8 mouse cellular contexts compared by ENCODE assay signal in the genomic region with DNA sequence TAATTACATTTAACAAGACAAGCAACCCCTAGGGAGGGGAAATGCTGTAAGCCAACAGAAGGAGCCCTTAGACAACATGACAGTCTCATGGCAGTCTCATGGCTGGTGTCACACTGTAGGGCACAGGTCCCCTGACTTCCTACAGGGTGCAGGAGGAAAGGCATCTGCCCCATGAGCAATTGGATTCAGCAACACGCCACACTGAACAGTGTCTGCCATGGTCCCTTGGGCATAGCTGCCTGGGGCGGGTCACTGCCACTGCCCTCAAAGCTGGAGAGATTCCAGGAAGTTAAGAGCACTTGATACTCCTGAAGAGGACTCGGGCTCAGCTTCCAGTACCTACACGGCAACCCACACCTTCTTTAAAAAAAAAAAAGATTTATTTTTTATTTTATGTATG. TPM values are rescaled to one million over a fixed set of nuclear protein-coding genes. Genes with fewer than 3 reads are reported as not detected.
DNase-seq lines count a peak whose midpoint lies in the region; ATAC-seq lines count a peak whose summit lies in the region.

No protein-coding gene starts in this region.

- ATAC-seq in megakaryocyte, adult 5-6 weeks (ENCODE audit: poor library complexity, severe bottlenecking) = no peak
- ATAC-seq in hindbrain, embryonic 12.5 days (ENCODE audit: low FRiP score) = no peak
- no peak for ATAC-seq in liver, embryonic 15.5 days (ENCODE audit: insufficient read depth)
- no peak for ATAC-seq in neural tube, embryonic 15.5 days (ENCODE audit: low FRiP score)

- H3K27me3 ChIP-seq in megakaryocyte, embryonic 14.5 days (replicated peaks) = no peaks in the 10 kb centered on the region
- no peaks in the 10 kb centered on the region for H3K27me3 ChIP-seq in hindbrain, embryonic 12.5 days
- no peaks in the 10 kb centered on the region for H3K27me3 ChIP-seq in liver, embryonic 15.5 days
- H3K27me3 ChIP-seq in neural tube, embryonic 15.5 days (replicated peaks) = no peaks in the 10 kb centered on the region

- no peak for DNase-seq in left cerebral cortex, postnatal 14 days (ENCODE audit: low spot score in 2 of 2)
- no peak for DNase-seq in right cerebral cortex, postnatal 14 days
- no peak for DNase-seq in gastrocnemius, postnatal 14 days

- intact Hi-C loops in left cerebral cortex, postnatal 14 days (cut with DNase I) = no loop called here
- intact Hi-C loops in gastrocnemius, postnatal 14 days (cut with DNase I; ENCODE audit: low total_unique reads) = no loop called here

- H3K4me1 ChIP-seq in megakaryocyte, embryonic 14.5 days = peaks cover 73% of the 10 kb centered on the region
- peaks cover 29% of the 10 kb centered on the region for H3K4me1 ChIP-seq in hindbrain, embryonic 12.5 days
- H3K4me1 ChIP-seq in liver, embryonic 15.5 days (replicated peaks) = peaks cover 75% of the 10 kb centered on the region
- H3K4me1 ChIP-seq in neural tube, embryonic 15.5 days = peaks cover 46% of the 10 kb centered on the region

- H3K9me3 ChIP-seq in megakaryocyte, embryonic 14.5 days = no peaks in the 10 kb centered on the region
- no peaks in the 10 kb centered on the region for H3K9me3 ChIP-seq in hindbrain, embryonic 12.5 days (replicated peaks)
- H3K9me3 ChIP-seq in liver, embryonic 15.5 days (replicated peaks) = no peaks in the 10 kb centered on the region
- no peaks in the 10 kb centered on the region for H3K9me3 ChIP-seq in neural tube, embryonic 15.5 days (replicated peaks)

- no peak overlapping the region for H3K4me2 ChIP-seq in hindbrain, embryonic 12.5 days (replicated peaks)
- peak overlapping the region; percentile 87 for H3K4me2 ChIP-seq in liver, embryonic 15.5 days
- peak overlapping the region; percentile 15; the same call in 1 of the 2 replicates for H3K4me2 ChIP-seq in neural tube, embryonic 15.5 days

- H3K27ac ChIP-seq in hindbrain, embryonic 12.5 days = peak overlapping the region; percentile 93
- H3K27ac ChIP-seq in liver, embryonic 15.5 days (replicated peaks) = 0 out of 2 replicates have a peak overlapping the region, but pooled peaks have one; percentile 24
- peak overlapping the region; percentile 94 for H3K27ac ChIP-seq in neural tube, embryonic 15.5 days (replicated peaks)

- H3K9ac ChIP-seq in hindbrain, embryonic 12.5 days = no peak overlapping the region
- no peak overlapping the region for H3K9ac ChIP-seq in liver, embryonic 15.5 days
- no peak overlapping the region for H3K9ac ChIP-seq in neural tube, embryonic 15.5 days (replicated peaks)

- H3K4me3 ChIP-seq in megakaryocyte, embryonic 14.5 days (replicated peaks) = peak overlapping the region; percentile 86
- H3K4me3 ChIP-seq in hindbrain, embryonic 12.5 days = no peak overlapping the region
- peak overlapping the region; percentile 72; the same call in 1 of the 2 replicates for H3K4me3 ChIP-seq in liver, embryonic 15.5 days (replicated peaks)
- no peak overlapping the region for H3K4me3 ChIP-seq in neural tube, embryonic 15.5 days (replicated peaks)

- 55% methylated on average over 4 of the region's 4 CpGs for WGBS in hindbrain, embryonic 12.5 days
- WGBS in liver, embryonic 15.5 days (ENCODE audit: insufficient replicate concordance) = 44% methylated on average over 4 of the region's 4 CpGs
- 69% methylated on average over 4 of the region's 4 CpGs for WGBS in neural tube, embryonic 15.5 days

- H3K36me3 ChIP-seq in megakaryocyte, embryonic 14.5 days (replicated peaks; ENCODE audit: low read length) = peaks cover 20% of the 10 kb centered on the region
- no peaks in the 10 kb centered on the region for H3K36me3 ChIP-seq in hindbrain, embryonic 12.5 days
- no peaks in the 10 kb centered on the region for H3K36me3 ChIP-seq in liver, embryonic 15.5 days (replicated peaks)
- no peaks in the 10 kb centered on the region for H3K36me3 ChIP-seq in neural tube, embryonic 15.5 days

RNA-seq across cellular contexts. Expression of a gene that starts 1.9 kb away (rescaled TPM):
- polyA plus RNA-seq in megakaryocyte, embryonic 14.5 days (2012; ENCODE audit: insufficient read depth, low replicate concordance) = 26.0 and 37.7 TPM in 2 replicates
- 1.3 and 2.7 TPM in 2 replicates for total RNA-seq in megakaryocyte, adult 5-6 weeks (2015)
- 1.4 TPM in 2 replicates for total RNA-seq in megakaryocyte, adult 5-6 weeks (2017)
- polyA plus RNA-seq in hindbrain, embryonic 12.5 days (2016; fragmentation: Nextera tagmentation; extraction: Ambion mirVana) = 36.5 and 38.9 TPM in 2 replicates
- polyA plus RNA-seq in liver, embryonic 15.5 days (2015; fragmentation: Nextera tagmentation; extraction: Ambion mirVana) = 14.8 and 15.6 TPM in 2 replicates
- polyA plus RNA-seq in neural tube, embryonic 15.5 days (2015; fragmentation: Nextera tagmentation; extraction: Ambion mirVana) = 26.1 and 27.9 TPM in 2 replicates
- total RNA-seq in left cerebral cortex, postnatal 14 days (2021) = 10 to 100 TPM; 21.5 to 23.0 TPM
- total RNA-seq in gastrocnemius, postnatal 14 days (2021) = 1 to 10 TPM; 9.0 to 9.8 TPM

RNA-seq across cellular contexts. Expression of a gene that starts 20.2 kb away (rescaled TPM):
- 3.8 and 6.4 TPM in 2 replicates for polyA plus RNA-seq in megakaryocyte, embryonic 14.5 days (2012; ENCODE audit: insufficient read depth, low replicate concordance)
- 1.7 and 5.4 TPM in 2 replicates for total RNA-seq in megakaryocyte, adult 5-6 weeks (2015)
- 1.4 and 2.7 TPM in 2 replicates for total RNA-seq in megakaryocyte, adult 5-6 weeks (2017)
- polyA plus RNA-seq in hindbrain, embryonic 12.5 days (2016; fragmentation: Nextera tagmentation; extraction: Ambion mirVana) = 1.4 and 1.5 TPM in 2 replicates
- polyA plus RNA-seq in liver, embryonic 15.5 days (2015; fragmentation: Nextera tagmentation; extraction: Ambion mirVana) = 2.1 and 2.6 TPM in 2 replicates
- 0.81 and 1.7 TPM in 2 replicates for polyA plus RNA-seq in neural tube, embryonic 15.5 days (2015; fragmentation: Nextera tagmentation; extraction: Ambion mirVana)
- total RNA-seq in left cerebral cortex, postnatal 14 days (2021) = 1 to 10 TPM; 1.4 to 2.6 TPM
- 1 to 10 TPM; 1.4 to 2.7 TPM for total RNA-seq in gastrocnemius, postnatal 14 days (2021)

RNA-seq across cellular contexts. Expression of a gene that starts 40.9 kb away (rescaled TPM):
- 1.9 TPM in 1 of 2 replicates, not detected in the other for polyA plus RNA-seq in megakaryocyte, embryonic 14.5 days (2012; ENCODE audit: insufficient read depth, low replicate concordance)
- not detected in 2 replicates for total RNA-seq in megakaryocyte, adult 5-6 weeks (2015)
- total RNA-seq in megakaryocyte, adult 5-6 weeks (2017) = not detected in 2 replicates
- polyA plus RNA-seq in hindbrain, embryonic 12.5 days (2016; fragmentation: Nextera tagmentation; extraction: Ambion mirVana) = 0.92 and 4.1 TPM in 2 replicates
- 2.4 and 2.7 TPM in 2 replicates for polyA plus RNA-seq in liver, embryonic 15.5 days (2015; fragmentation: Nextera tagmentation; extraction: Ambion mirVana)
- polyA plus RNA-seq in neural tube, embryonic 15.5 days (2015; fragmentation: Nextera tagmentation; extraction: Ambion mirVana) = 2.0 and 4.0 TPM in 2 replicates
- total RNA-seq in left cerebral cortex, postnatal 14 days (2021) = 1 to 10 TPM; 3.3 to 7.0 TPM
- total RNA-seq in gastrocnemius, postnatal 14 days (2021) = 1 to 10 TPM in 1 of 2 experiments, under 1 TPM in 1; 0.69 to 4.0 TPM

Comparison
In these comparisons a context has a peak if more than half of its experiments do, and no peak if none do; other contexts are left out.
1. H3K4me3 ChIP-seq: peak in megakaryocyte, embryonic 14.5 days (single experiment) and liver, embryonic 15.5 days (single experiment); none in hindbrain, embryonic 12.5 days (single experiment) and neural tube, embryonic 15.5 days (single experiment).
2. H3K27ac ChIP-seq: peak in every context shown above with its lines; median percentile 94 in neural tube, embryonic 15.5 days; 93 in hindbrain, embryonic 12.5 days; 24 in liver, embryonic 15.5 days.